Mouse (Mus musculus): ENCODE results near the gene Vmn1r195.
"Not testable (repeated sequence)": the region's sequence is repeated elsewhere in the genome, so short reads cannot be mapped to it uniquely, and the experiment has no call there.

Gene Vmn1r195

GRCm38 (mm10) chr13:22270222-22270621, at the start of gene Vmn1r195:
Vmn1r195 (plus strand) TSS chr13:22270522.
- DNase-seq (ENCODE audit: low spot score in 2 of 2), result not testable (repeated sequence)

- DNase-seq (ENCODE audit: low spot score in 2 of 2), result not testable (repeated sequence)
These were observed 47.3 kb upstream of the Vmn1r195 start, which contains the start of gene Vmn1r193 for GRCm38 (mm10) chr13:22223060-22223459. Vmn1r193 (minus strand) TSS chr13:22223160.

- DNase-seq (ENCODE audit: low spot score in 2 of 2), result no peak
These were observed 26.4 kb upstream of the Vmn1r195 start, which contains the start of gene Vmn1r194 for GRCm38 (mm10) chr13:22243915-22244314. Vmn1r194 (plus strand) TSS chr13:22244215.

- no peak for DNase-seq (ENCODE audit: low spot score in 2 of 2)
These were observed 1.4 kb downstream of the Vmn1r195 start for GRCm38 (mm10) chr13:22271721-22272120.

- DNase-seq (ENCODE audit: low spot score in 2 of 2), result no peak
These were observed 14.3 kb downstream of the Vmn1r195 start for GRCm38 (mm10) chr13:22284578-22284977.

- DNase-seq (ENCODE audit: low spot score in 2 of 2), result no peak
These were observed 19.3 kb downstream of the Vmn1r195 start, which contains the start of gene Vmn1r196 for GRCm38 (mm10) chr13:22289620-22290019. Vmn1r196 (plus strand) TSS chr13:22289920.

GRCm38 (mm10) chr13:22308075-22308474, 37.8 kb downstream of the Vmn1r195 start:
- DNase-seq (ENCODE audit: low spot score in 2 of 2), result not testable (repeated sequence)

GRCm38 (mm10) chr13:22315361-22315760, 45.0 kb downstream of the Vmn1r195 start:
- no peak for DNase-seq (ENCODE audit: low spot score in 2 of 2)

GRCm38 (mm10) chr13:22317366-22317765, 47.0 kb downstream of the Vmn1r195 start:
- no peak for DNase-seq (ENCODE audit: low spot score in 2 of 2)

- DNase-seq (ENCODE audit: low spot score in 2 of 2), result no peak
These were observed 49.8 kb downstream of the Vmn1r195 start for GRCm38 (mm10) chr13:22320091-22320490.

- no peak for DNase-seq (ENCODE audit: low spot score in 2 of 2)
These were observed 54.0 kb downstream of the Vmn1r195 start, which contains the start of gene Vmn1r197 for GRCm38 (mm10) chr13:22324289-22324688. Vmn1r197 (plus strand) TSS chr13:22324589.

Measured in left cerebral cortex, adult 9 months (tissue).